18 mouse cellular contexts compared by ENCODE assay signal in genomic region chr7:73261750-73262149, GRCm38 (mm10).
A peak's percentile ranks its signal among the peaks of the same experiment; 100 is the strongest.
DNase-seq lines count a peak whose midpoint lies in the region; ATAC-seq and TF ChIP-seq lines count a peak whose summit lies in the region.
"Had no signal": no experiment of that assay in that cellular context is flagged by ENCODE, and none has a peak within 500 bp of the region (broad histone marks: within the 10 kb centered on the region; RNA-seq: fewer than 3 reads in every experiment).

No protein-coding gene starts in this region.

- H3K4me3 ChIP-seq in forebrain, embryonic 14.5 days (ENCODE audit: low read depth, low read length), result no peak overlapping the region
- no peak overlapping the region for H3K4me3 ChIP-seq in forebrain, embryonic 15.5 days
- no peak overlapping the region for H3K4me3 ChIP-seq in midbrain, embryonic 11.5 days (ENCODE audit: low read depth, low read length)
- H3K4me3 ChIP-seq in midbrain, embryonic 15.5 days, result no peak overlapping the region
- H3K4me3 ChIP-seq in lung, postnatal 0 days (ENCODE audit: low read depth, low read length), result no peak overlapping the region
- no peak overlapping the region for H3K4me3 ChIP-seq in thymus, adult 2 months (ENCODE audit: control insufficient read depth, insufficient read depth, low read length)
- H3K4me3 ChIP-seq: limb, embryonic 12.5 days; megakaryocyte, embryonic 14.5 days had no signal

- H3K4me2 ChIP-seq in forebrain, embryonic 14.5 days (ENCODE audit: low read length), result no peak overlapping the region
- no peak overlapping the region for H3K4me2 ChIP-seq in forebrain, embryonic 15.5 days (replicated peaks)
- H3K4me2 ChIP-seq in midbrain, embryonic 11.5 days, result no peak overlapping the region
- H3K4me2 ChIP-seq in midbrain, embryonic 15.5 days, result no peak overlapping the region
- no peak overlapping the region for H3K4me2 ChIP-seq in lung, postnatal 0 days (replicated peaks; ENCODE audit: low read depth, low read length)
- H3K4me2 ChIP-seq: heart, embryonic 11.5 days; limb, embryonic 12.5 days had no signal

- no peak for TF ChIP-seq POLR2A in thymus, adult 2 months (IDR thresholded peaks at IDR 0.05; ENCODE audit: control insufficient read depth, extremely low read depth, insufficient read depth, low read length, poor library complexity)

- H3K9ac ChIP-seq in forebrain, embryonic 14.5 days (ENCODE audit: low read length), result no peak overlapping the region
- H3K9ac ChIP-seq in forebrain, embryonic 15.5 days (replicated peaks), result no peak overlapping the region
- H3K9ac ChIP-seq in midbrain, embryonic 11.5 days (ENCODE audit: low read length), result no peak overlapping the region
- H3K9ac ChIP-seq in midbrain, embryonic 15.5 days, result no peak overlapping the region
- no peak overlapping the region for H3K9ac ChIP-seq in lung, postnatal 0 days (replicated peaks; ENCODE audit: low read depth)
- H3K9ac ChIP-seq: limb, embryonic 12.5 days; liver, embryonic 14.5 days had no signal

- no peak for DNase-seq in forebrain, embryonic 14.5 days (ENCODE audit: low spot score)
- no peak for DNase-seq in midbrain, embryonic 11.5 days (ENCODE audit: low spot score, missing footprints)
- peak; percentile 22 for DNase-seq in lung, postnatal 0 days (ENCODE audit: low spot score)
- DNase-seq in retina, embryonic 14.5 days (ENCODE audit: low spot score), result peak; percentile 48
- DNase-seq in thymus, adult 2 months, result no peak
- no peak for DNase-seq in heart, adult 9 months (ENCODE audit: low spot score in 2 of 2)
- DNase-seq: adrenal gland, postnatal 10 days; cerebellum, adult 18-20 months; heart, postnatal 14 days; kidney, adult 2 months; kidney, postnatal 14 days; layer of hippocampus, adult 9-11 months had no signal

- 0 out of 2 replicates have a peak, but pooled peaks have one; percentile 10 for ATAC-seq in forebrain, embryonic 14.5 days
- no peak; the same call in 1 of the 2 replicates for ATAC-seq in forebrain, embryonic 15.5 days (replicated peaks)
- ATAC-seq in midbrain, embryonic 11.5 days (ENCODE audit: low FRiP score), result peak; percentile 62; the same call in 1 of the 2 replicates
- ATAC-seq in midbrain, embryonic 15.5 days (replicated peaks), result no peak
- peak; percentile 50 for ATAC-seq in lung, postnatal 0 days

- no peak for TF ChIP-seq CTCF in lung, postnatal 0 days (IDR thresholded peaks at IDR 0.05)
- TF ChIP-seq CTCF in thymus, adult 2 months (IDR thresholded peaks at IDR 0.05; ENCODE audit: borderline replicate concordance, control insufficient read depth, extremely low read depth, insufficient read depth, low read length, poor library complexity), result no peak

- H3K27me3 ChIP-seq in forebrain, embryonic 14.5 days (replicated peaks; ENCODE audit: control insufficient read depth, insufficient read depth, low read length), result no peaks in the 10 kb centered on the region
- no peaks in the 10 kb centered on the region for H3K27me3 ChIP-seq in forebrain, embryonic 15.5 days
- H3K27me3 ChIP-seq in midbrain, embryonic 11.5 days (ENCODE audit: control insufficient read depth, insufficient read depth, low read length), result no peaks in the 10 kb centered on the region
- H3K27me3 ChIP-seq in midbrain, embryonic 15.5 days (replicated peaks), result no peaks in the 10 kb centered on the region
- H3K27me3 ChIP-seq in lung, postnatal 0 days (replicated peaks; ENCODE audit: insufficient read depth, low read length), result no peaks in the 10 kb centered on the region
- no peaks in the 10 kb centered on the region for H3K27me3 ChIP-seq in thymus, adult 2 months (ENCODE audit: control insufficient read depth, insufficient read depth, low read length)
- H3K27me3 ChIP-seq: limb, embryonic 12.5 days; megakaryocyte, embryonic 14.5 days had no signal

- H3K36me3 ChIP-seq in forebrain, embryonic 14.5 days (ENCODE audit: control insufficient read depth, insufficient read depth, low read length), result no peaks in the 10 kb centered on the region
- no peaks in the 10 kb centered on the region for H3K36me3 ChIP-seq in forebrain, embryonic 15.5 days
- no peaks in the 10 kb centered on the region for H3K36me3 ChIP-seq in midbrain, embryonic 11.5 days (ENCODE audit: control insufficient read depth, insufficient read depth, low read length)
- no peaks in the 10 kb centered on the region for H3K36me3 ChIP-seq in midbrain, embryonic 15.5 days (replicated peaks)
- H3K36me3 ChIP-seq in lung, postnatal 0 days (ENCODE audit: insufficient read depth, low read length), result no peaks in the 10 kb centered on the region
- no peaks in the 10 kb centered on the region for H3K36me3 ChIP-seq in thymus, adult 2 months (ENCODE audit: control insufficient read depth, insufficient read depth, low read length)
- H3K36me3 ChIP-seq: limb, embryonic 12.5 days had no signal

- 66% methylated on average over 5 of the region's 5 CpGs for WGBS in forebrain, embryonic 14.5 days
- WGBS in forebrain, embryonic 15.5 days, result 68% methylated on average over 5 of the region's 5 CpGs
- WGBS in midbrain, embryonic 11.5 days, result 65% methylated on average over 5 of the region's 5 CpGs
- WGBS in midbrain, embryonic 15.5 days, result 42% methylated on average over 5 of the region's 5 CpGs
- WGBS in lung, postnatal 0 days, result 63% methylated on average over 5 of the region's 5 CpGs
- WGBS in thymus, adult 2 months, result 88% methylated on average over 5 of the region's 5 CpGs

- no peaks in the 10 kb centered on the region for H3K4me1 ChIP-seq in forebrain, embryonic 14.5 days (ENCODE audit: control insufficient read depth, insufficient read depth, low read length)
- 0 out of 2 replicates have a peak, but pooled peaks cover 6% of the 10 kb centered on the region for H3K4me1 ChIP-seq in forebrain, embryonic 15.5 days
- peaks cover 9% of the 10 kb centered on the region; the same call in 1 of the 2 replicates for H3K4me1 ChIP-seq in midbrain, embryonic 11.5 days (ENCODE audit: control insufficient read depth, insufficient read depth, low read length)
- H3K4me1 ChIP-seq in midbrain, embryonic 15.5 days, result no peaks in the 10 kb centered on the region
- H3K4me1 ChIP-seq in lung, postnatal 0 days (ENCODE audit: insufficient read depth, low read depth, low read length), result no peaks in the 10 kb centered on the region
- no peaks in the 10 kb centered on the region for H3K4me1 ChIP-seq in thymus, adult 2 months (replicated peaks; ENCODE audit: control insufficient read depth, insufficient read depth, low read length)
- H3K4me1 ChIP-seq: limb, embryonic 12.5 days; megakaryocyte, embryonic 14.5 days had no signal

- H3K27ac ChIP-seq in forebrain, embryonic 14.5 days (ENCODE audit: low read depth, low read length), result no peak overlapping the region
- no peak overlapping the region for H3K27ac ChIP-seq in forebrain, embryonic 15.5 days (replicated peaks)
- H3K27ac ChIP-seq in midbrain, embryonic 11.5 days (ENCODE audit: low read depth, low read length), result no peak overlapping the region
- H3K27ac ChIP-seq in midbrain, embryonic 15.5 days, result no peak overlapping the region
- no peak overlapping the region for H3K27ac ChIP-seq in lung, postnatal 0 days (ENCODE audit: low read length)
- no peak overlapping the region for H3K27ac ChIP-seq in thymus, adult 2 months (ENCODE audit: control insufficient read depth, insufficient read depth, low read length)
- H3K27ac ChIP-seq: limb, embryonic 12.5 days; liver, embryonic 14.5 days had no signal

- no peak for TF ChIP-seq EP300 in lung, postnatal 0 days (IDR thresholded peaks at IDR 0.05)

- H3K9me3 ChIP-seq in forebrain, embryonic 14.5 days (replicated peaks; ENCODE audit: control insufficient read depth, low read length), result no peaks in the 10 kb centered on the region
- H3K9me3 ChIP-seq in forebrain, embryonic 15.5 days, result no peaks in the 10 kb centered on the region
- H3K9me3 ChIP-seq in midbrain, embryonic 11.5 days (ENCODE audit: control insufficient read depth, low read length), result no peaks in the 10 kb centered on the region
- no peaks in the 10 kb centered on the region for H3K9me3 ChIP-seq in midbrain, embryonic 15.5 days
- H3K9me3 ChIP-seq in lung, postnatal 0 days (ENCODE audit: low read length), result no peaks in the 10 kb centered on the region
- H3K9me3 ChIP-seq: limb, embryonic 12.5 days; megakaryocyte, embryonic 14.5 days had no signal

Comparison
In these comparisons a context has a peak if more than half of its experiments do, and no peak if none do; other contexts are left out.
1. ATAC-seq: peak in forebrain, embryonic 14.5 days (single experiment), midbrain, embryonic 11.5 days (single experiment) and lung, postnatal 0 days (single experiment); none in forebrain, embryonic 15.5 days (single experiment) and midbrain, embryonic 15.5 days (single experiment).
2. DNase-seq: peak in lung, postnatal 0 days (single experiment) and retina, embryonic 14.5 days (single experiment); none in forebrain, embryonic 14.5 days (single experiment), midbrain, embryonic 11.5 days (single experiment), thymus, adult 2 months (single experiment) and heart, adult 9 months (0 of 2).